Mouse (Mus musculus): Measurements from ENCODE around the gene Eefsec.

Gene Eefsec

DNA sequence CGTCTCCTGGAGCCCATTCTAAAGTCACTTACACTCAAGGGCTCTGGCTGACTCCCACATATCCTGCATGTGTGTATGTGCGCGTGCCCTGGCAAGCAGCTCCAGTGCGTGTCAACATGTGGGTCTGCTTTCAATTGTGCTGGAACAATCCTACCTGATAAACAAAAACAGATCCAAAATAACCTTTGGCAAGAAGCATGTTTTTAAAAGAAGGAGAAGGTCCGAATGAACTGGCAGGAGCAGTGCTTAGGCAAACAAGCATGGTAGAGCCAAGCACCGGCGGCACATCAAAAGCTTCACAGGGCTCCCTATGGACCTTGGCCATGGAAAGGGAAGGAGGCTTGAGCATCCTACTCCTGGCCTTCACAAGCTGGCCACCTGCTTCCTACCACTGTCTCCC is 105.6 kb downstream of the Eefsec start:
- no peak for DNase-seq

DNA sequence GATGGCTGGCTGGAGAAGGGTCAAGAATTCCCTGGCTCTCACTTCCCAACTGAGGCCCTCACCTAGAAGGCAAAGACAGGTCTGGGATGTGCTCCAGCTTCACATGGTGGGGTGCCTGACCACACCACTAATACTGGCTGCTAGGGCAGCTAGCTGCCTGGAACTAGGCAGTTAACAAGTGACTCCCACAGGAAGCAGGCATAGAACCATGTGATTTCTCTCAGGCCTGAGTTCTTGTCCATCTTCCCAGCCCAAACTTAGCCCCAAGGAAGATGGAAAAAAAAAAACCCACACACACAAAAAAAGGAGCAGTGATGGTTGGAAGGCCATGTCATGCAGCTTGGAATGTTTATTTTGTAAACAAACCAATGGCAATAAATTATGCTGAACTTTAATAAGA is 117.0 kb downstream of the Eefsec start:
- no peak for DNase-seq

DNA sequence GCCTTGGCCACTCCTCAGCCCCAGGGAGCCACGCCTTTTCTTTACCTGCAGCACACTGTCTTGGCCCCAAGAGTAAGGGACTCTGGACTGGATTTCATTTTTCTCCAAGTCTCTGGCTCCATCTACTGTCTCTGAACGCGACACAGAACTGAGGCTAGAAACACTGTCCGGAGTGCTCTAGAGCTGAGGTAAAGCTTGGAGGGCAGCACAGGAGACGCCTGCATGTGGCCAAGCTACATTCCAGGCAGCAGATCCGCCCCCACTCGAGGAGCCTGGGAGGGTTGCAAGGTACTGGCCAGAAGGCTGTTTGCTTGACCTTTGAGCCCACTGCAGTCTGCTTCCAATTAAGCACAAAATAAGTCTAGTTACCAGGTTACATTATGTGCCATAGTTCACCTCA is 124.5 kb downstream of the Eefsec start:
- no peak for DNase-seq

DNA sequence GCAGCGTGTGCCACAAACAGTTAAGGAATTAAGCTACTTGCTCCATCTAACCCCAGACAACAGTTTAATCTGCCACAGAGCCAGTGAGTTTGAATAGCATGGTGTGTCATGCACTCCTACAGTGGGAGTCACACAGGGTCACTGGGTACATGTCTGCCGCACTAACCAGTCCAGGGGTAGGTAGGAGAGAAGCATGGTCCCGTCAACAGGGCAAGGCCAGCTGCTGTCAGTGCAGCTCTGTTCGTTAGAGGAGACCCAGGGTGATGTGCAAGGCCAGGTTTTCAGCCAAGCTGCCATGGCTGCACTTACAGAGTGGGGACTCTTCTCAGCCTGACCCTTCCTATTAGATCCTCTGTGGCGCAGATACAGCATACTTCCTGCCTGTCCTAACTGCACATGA is 125.1 kb downstream of the Eefsec start:
- no peak for DNase-seq

DNA sequence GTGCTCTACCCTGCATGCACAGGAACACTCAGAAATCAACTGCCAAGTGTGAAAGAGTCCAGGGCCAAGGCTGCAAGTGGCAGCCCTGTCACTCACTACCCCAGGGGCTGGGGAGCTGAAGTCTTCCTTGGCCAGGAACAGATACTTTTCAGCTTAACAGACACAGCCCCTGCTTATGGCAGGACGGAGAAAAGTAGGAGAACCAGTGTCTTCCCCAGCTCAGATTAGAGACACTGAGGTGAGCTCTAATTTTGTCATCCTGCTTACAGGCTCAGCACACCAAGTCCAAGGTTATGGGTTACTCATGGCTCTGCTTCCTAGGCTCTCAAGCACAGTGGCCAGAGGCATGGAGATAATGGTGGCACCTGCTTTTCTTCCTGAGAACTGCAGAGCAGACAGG is 126.6 kb downstream of the Eefsec start:
- DNase-seq = no peak

DNA sequence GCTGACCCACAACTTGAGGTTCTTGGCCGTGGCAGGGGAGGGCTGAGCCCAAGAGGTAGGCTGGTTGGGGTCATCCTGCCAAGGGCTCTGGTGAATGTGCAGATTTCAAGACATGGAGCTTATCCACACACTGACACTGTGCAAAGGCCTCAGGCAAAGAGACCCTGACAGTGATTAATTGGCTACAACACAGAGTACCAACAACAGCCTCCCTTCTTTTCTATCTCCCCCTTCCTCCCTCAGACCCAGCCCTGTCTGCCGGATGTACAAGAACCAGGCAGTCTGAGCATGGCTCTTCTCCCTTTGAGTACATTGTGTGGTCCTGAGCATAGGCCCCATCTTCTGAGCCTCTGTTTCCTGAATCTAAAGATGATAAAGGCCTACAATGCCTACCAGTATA is 131.0 kb downstream of the Eefsec start:
- no peak for DNase-seq

DNA sequence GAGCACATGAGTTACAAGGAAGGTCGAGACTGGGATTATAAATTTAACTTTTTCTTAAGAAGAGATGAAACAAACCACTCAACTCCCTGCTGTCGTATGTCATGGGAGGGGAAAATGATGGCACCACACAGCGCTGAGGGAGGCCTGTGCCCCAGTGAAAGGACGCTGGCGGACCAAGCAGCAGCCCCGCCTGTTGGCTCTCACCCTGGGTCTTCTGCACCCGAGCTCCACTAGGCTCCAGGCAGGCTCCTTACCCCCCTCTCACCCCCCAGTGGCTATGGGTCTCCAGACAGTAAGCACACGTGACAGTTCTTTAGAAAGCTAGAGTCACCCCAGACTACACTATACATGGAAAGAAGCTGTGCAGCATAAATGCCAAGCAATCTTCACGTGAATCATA is 132.4 kb downstream of the Eefsec start:
- DNase-seq = no peak

DNA sequence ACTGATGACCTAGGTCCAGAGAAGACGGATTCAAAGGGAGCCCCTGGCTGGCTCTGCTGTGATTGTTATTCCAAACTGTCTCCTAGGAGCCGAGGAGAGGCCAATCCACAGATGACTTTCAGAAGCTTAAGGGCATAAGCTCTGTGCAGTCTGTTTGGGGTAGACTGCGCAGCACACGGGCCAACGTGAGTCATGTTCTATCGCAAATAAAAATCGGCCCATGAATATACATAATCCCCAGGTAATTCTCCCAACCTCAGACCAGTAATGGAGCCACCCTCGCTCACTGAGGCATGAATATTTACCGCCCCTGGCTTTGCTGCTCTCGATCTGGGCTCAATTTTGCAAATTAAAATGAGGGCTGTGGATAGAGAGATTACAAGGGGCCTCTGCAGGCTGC is 134.7 kb downstream of the Eefsec start:
- DNase-seq = no peak

DNA sequence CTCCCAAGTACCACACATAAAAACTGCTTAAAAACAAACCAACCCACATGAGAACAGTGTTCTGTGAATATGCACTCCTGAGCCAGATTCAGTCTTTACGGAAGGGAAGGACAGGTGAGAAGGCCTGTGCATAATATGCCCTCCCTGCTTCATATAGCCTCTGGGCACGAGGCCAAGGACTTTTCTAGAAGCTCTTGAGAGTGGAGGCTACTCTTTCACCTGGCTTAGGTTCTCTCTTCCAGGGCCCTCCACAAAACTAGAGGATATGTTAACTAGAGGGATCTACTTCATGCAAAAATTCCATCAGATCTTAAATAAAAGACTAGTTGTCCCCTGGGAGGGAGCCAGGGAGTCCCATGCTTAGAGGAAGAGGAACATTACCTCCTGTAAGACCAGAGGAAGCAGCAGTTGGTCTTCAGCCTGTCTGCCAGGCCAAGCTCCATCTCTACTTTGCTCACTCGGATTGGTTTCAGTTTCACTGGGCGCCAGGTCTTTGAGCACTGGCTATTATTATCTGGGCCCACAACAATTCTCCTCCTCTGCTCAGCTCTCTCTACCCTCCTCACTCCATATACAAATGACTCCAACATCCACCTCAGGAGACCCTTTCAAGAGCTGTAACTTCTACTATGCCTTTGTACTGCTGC is 140.1 kb downstream of the Eefsec start:
- no peak for DNase-seq

DNA sequence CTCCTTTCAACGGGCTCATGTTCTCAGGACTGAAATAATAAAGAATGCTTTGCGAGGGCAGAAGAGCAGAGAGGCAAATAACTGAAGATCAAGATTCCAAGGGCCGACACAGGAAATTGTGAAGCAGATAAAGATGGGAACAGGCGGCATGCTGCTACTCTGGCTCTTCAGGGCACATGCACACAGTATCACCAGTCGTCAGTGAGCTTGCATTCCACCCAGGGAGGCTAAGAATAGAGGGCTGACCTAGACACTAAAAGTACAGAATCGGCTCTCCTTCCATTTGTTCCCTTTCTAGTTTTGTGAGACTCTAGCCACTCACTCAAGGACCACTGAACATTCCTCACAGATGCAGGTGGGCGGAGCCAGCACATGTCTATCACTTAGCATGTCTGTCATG is 145.1 kb downstream of the Eefsec start:
- no peak for DNase-seq

DNA sequence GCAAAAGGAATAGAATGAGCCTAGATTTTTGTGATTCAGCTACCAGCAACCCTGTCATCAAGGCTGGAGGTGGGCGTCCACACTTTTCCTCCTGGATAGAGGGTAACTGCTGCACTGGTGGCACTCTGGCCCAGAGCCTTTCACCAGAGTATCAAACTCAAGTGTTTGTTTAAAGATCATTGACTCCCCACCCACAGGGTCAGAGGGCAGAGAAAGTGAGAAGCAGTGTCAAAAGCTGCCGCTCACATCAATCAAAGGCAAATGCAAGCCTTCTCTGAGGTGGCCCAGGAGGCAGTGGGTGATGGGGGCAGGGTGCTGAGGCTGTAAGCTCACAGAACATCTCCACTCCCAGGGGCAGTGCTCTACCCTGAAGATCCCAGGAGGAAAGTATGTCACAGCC is 146.8 kb downstream of the Eefsec start:
- no peak for DNase-seq

DNA sequence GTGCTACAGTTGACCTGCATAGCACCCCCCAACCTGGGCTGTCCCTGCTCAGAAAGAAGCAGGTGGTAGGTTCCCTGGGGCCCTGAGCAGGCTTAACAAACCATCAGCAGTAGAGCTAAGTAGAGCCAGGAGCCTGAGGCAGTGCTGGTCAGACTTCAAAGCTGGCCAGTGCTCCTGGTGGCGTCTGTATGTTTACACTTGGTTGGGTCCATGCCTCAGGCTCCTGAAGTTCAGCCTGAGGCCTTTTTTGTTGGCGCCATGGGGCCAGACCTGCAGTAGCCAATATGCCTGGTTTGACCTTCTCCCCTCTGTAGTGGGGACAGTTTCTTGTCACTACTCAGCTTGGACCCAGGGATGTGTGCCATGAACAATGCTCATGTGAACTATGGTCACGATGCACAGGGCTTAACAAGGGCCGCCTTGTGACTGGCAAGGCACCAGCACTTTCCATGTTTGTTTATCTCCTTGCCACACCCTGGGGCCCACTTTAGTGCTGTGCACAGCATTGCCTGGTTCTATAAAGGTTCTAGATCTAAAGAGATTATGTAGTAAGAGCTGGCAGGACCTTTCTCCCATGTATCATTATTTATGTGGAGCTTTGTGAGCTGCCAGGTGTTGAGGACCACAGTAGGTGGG is 153.9 kb downstream of the Eefsec start:
- no peak for DNase-seq

DNA sequence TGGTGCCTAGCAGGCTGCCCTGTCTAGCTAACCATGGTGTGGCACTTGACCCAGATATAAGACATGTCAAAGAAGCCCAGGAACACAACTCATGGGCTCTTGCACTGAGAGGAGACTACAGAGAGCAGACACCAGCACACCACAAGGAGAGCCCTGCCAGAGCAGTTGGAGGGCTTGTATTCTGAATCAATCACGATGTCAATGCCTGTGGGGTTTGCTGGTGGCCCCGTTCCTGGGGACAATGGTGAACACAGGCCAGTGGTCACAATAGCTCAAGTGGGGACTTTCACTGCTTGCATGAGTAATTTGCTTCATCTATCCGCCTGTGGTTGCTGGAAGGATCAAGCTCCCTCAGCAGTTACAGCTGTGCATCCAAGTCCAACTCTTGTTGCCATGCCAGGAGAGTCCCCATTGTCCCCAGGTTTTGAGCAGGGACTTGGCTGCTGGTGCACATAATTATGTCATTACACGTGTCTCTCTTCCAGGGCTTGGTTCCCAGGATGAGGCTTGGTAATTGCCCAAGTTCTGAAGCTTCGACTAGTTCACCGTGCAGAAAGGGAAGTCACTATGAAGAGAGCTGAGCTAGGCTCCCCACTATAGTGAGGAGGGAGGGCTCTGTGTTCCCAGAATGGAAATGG is 156.1 kb downstream of the Eefsec start:
- no peak for DNase-seq

DNA sequence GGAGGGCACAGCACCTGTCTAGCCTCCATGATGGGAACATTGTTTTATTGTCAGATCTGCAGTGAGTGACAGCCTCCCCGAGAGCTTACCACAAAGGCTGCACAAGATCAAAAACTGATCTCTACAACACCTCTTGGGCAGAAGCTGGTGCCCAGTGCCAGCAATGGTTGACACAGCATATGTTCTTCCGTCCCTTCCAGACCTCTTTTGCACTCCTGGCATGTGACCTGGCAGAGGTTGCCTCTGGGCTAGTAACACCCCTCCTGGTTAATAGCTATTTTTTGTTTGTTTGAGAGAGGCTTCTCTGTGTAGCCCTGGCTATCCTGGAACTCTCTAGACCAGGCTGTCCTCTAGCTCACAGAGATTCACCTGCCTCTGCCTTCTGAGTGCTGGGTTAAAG is 168.2 kb downstream of the Eefsec start:
- DNase-seq = no peak

DNA sequence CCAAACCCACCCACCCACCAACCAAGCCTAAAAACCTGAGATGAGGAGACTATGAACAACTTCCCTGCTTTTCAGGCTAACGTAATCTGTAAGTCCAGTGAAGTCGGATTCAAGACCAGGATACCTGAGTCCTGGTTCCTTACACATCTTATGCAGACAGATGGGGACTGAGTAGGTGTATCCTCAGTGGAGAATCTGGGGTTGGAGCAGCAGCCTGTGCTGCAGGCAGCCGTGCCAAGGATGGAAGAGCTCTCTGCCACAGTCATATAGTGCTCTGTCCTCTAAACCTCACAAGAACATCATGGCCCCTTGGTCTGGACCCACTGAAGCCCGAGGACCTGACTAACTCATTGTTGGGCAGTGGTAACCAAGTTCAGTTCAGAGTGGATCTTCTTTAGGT is 169.1 kb downstream of the Eefsec start:
- no peak for DNase-seq

DNA sequence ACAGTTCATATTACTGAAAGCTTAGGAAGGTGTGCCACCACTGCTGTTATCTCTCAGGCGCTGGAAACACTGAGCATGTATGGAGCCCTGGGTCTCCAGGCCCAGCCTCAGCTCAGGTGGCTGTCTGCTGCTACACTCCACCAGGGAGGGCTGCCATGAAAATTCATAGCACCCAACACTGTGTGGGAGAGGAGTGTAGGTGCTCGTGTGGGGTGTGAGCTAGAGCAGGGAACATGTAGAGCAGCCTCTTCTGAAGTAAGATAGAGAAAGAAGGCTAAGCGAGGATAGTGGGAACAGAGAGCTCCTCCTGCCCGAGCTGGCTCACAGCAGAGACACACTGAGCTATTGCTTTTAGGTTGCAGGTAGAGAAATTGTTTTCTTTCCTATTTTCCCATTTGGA is 170.1 kb downstream of the Eefsec start:
- DNase-seq = no peak

DNA sequence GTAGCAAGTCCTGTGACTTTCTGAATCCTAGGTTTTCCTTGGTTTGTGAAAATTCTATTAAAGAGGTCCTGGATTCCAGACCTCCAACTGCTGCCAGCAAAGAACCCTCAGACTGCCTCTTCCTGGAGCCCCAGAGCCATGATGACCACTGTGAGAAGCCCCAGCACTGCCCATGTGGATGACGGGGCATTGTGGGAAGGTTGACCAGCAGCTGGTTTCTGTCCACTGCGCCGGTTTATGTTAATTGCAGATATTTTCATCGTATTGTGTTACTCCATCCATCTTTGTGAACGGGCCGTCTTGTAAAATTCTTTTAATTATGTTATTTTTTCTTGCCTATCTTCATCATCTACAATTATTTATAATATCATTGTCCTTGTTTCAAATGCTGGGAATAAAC is 171.7 kb downstream of the Eefsec start:
- no peak for DNase-seq

DNA sequence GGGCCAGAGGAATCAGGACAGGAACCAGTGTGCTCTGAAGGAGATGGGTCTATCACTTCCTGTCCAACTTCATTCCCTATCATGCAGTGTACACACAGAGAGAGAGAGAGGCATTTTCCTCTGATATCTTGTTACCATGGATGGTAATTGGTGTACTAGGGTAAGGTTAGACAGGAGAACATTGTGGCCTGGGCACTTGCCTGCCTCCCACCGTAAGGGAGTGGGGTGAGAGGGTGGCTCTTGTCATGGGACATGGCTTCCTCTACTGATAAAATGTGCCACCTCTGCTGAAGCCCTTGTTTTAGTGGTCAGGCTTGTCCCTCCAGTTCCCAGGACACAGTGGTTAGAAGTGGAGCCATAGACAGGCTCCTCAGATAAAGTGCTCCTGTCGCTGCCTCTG is 178.4 kb downstream of the Eefsec start:
- DNase-seq = no peak

DNA sequence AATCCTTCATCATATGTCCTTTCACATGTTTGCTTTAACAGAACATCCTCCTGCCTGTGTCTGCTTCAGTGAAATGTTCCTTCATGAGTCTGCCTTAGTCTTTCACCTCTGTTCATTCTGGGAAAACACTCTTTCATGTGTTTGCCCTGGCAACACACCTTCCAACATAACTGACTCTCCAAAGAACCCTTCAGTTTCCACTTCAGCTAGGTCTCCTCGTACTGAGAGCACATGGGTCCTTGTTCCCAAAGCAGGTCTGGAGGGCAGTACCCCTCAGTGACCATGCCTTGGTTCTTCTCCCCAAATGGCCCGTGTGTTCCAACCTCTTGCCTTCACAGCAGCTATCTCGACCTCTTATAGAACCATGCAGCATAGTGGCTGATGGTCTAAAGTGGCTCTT is 179.3 kb downstream of the Eefsec start:
- DNase-seq = no peak

DNA sequence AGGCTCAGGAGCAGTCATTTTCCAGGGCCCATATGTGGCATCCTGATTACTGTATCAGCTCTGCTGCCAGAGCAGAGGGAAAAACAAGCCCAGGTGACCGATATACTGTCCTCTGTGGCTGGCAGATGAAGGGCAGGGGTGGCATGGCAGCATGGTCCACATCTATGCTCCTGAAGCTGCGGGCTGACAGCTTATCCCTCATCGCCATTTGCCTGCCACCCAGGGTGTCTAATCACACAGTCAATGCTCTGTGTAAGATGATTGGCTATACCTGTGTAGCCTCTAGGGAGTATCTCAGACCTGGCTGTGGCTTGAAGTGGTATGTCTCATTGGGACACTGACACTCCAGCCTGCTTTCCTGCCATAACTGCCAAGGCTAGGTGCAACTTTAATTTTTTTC is 180.3 kb downstream of the Eefsec start:
- no peak for DNase-seq

DNA sequence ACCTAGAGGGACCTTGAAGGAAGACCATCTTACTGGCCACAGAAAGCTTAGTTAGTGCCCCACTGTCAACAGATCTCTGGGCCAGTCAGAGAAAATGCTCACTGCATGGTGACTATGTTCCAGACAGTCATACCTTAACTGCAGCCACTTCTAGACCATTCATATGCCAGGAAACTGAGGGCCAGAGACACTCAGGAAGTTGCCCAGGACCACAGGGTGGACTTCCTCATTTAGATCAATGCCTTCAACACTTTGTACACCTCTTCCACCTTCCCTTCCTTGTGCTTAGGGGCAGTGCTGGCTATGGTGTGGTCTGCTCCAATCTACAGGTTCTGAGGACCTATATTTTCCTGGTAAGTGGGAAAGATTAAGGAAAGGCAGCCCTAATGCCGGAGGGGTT is 181.0 kb downstream of the Eefsec start:
- no peak for DNase-seq

DNA sequence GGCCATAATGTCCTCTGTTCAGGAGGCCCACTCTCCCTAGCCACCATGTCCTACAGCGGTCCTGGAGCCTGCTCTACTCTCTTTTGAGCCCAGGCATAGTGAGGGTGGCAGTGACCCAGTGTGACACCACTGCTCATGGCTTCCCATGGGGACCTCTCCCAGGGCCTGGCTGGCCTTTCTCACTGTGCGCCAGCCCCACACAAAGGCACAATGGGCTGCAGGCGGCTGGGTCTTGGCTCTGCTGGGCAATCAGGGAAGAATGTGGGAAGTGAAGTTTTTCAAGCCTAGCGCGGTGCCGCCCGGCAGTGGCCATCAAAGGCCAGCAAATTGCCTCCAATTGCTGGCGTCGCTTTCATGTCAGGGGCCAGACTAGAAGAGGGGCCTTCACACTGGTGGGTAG is 184.2 kb downstream of the Eefsec start:
- DNase-seq = no peak

DNA sequence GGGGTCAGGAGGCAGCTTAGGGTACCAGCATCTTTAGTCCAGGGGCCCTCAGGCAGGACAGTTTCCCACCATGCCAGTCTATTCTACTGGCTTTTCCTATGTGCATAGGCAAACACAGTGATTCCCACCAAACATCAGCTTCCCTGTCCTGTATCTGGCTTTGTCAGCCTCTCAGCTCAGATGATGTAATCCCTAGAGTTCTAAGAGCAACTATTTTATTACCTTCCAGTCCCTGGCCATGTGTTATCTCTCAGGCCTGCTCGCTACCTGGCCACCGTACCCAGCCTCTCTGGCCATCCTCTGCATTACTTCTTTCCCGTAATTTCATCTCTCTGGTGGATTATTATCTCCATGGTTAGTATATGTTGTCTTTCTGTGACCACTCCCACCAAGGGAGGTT is 185.7 kb downstream of the Eefsec start:
- no peak for DNase-seq

DNA sequence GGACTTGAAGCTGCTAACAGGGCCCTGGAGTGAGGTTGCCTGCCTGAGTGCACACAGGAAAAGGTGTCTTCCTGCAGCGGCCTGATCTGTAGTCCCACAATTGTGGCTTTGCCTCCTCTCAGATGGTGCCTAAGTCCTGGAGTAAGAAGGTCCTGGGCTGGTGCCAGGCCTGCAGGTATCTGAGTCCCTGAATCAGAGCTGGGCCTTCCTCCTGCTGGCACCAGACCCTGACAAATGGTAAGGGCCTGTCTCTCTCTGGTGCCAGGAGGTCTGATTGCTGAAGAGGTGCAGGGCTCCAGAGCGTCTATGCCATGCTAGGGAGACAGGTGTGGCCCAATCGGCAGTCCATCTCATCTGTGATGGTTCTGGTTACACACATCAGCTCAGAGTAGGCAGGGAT is 186.7 kb downstream of the Eefsec start:
- DNase-seq = no peak

DNA sequence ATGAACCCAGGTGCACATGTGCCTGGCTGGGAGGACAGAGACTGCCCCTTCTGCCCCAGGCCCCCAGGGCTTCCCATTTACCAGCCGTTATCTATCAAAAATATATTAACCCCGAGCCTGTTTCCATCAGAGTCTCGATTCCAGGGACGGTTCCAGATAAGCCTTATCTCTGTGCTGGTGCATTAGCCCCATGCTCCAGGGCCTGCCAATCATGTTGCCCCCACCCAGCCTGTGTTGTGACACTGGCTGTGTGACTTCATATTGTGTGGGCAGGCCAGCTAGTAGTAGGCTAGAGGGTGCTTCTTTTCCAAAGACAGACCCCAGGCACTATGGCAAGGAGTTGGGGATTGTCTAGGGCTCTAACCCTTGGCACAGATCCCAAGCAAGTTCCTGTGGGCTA is 190.9 kb downstream of the Eefsec start:
- DNase-seq = no peak
